Mouse (Mus musculus): ENCODE measurements at regions not wholly inside any gene's neighbourhood (a gene's known extent, or its start where the extent isn't known, plus 50 kb on each side); places are given as distances from the start of the nearest gene placed in this dataset.
"Not testable (repeated sequence)": the region's sequence is repeated elsewhere in the genome, so short reads cannot be mapped to it uniquely, and the experiment has no call there.

- peak in 1 of 2 experiments; percentile 35 for DNase-seq (ENCODE audit: low spot score in 2 of 2)
Measured at GRCm38 (mm10) chr17:47271979-47272677, 96.6 kb upstream of the Mrps10 start.

GRCm38 (mm10) chr17:47269053-47269891 lies 99.4 kb upstream of the Mrps10 start:
- no peak for DNase-seq (ENCODE audit: low spot score in 2 of 2)

GRCm38 (mm10) chr17:47267843-47268242 lies 100.8 kb upstream of the Mrps10 start:
- DNase-seq (ENCODE audit: low spot score in 2 of 2) = no peak

GRCm38 (mm10) chr17:47267076-47267475 lies 101.6 kb upstream of the Mrps10 start:
- DNase-seq (ENCODE audit: low spot score in 2 of 2) = no peak

GRCm38 (mm10) chr17:47266335-47266734 lies 102.4 kb upstream of the Mrps10 start:
- no peak for DNase-seq (ENCODE audit: low spot score in 2 of 2)

- DNase-seq (ENCODE audit: low spot score in 2 of 2) = no peak
Measured at GRCm38 (mm10) chr17:47262986-47263385, 105.7 kb upstream of the Mrps10 start.

- DNase-seq (ENCODE audit: low spot score in 2 of 2) = no peak
Measured at GRCm38 (mm10) chr17:47262141-47262540, 106.5 kb upstream of the Mrps10 start.

GRCm38 (mm10) chr17:47260976-47261375 lies 107.7 kb upstream of the Mrps10 start:
- no peak for DNase-seq (ENCODE audit: low spot score in 2 of 2)

GRCm38 (mm10) chr17:47258296-47258695 lies 110.4 kb upstream of the Mrps10 start:
- no peak for DNase-seq (ENCODE audit: low spot score in 2 of 2)

- DNase-seq (ENCODE audit: low spot score in 2 of 2) = no peak
Measured at GRCm38 (mm10) chr17:47255209-47255608, 113.5 kb upstream of the Mrps10 start.

- DNase-seq (ENCODE audit: low spot score in 2 of 2) = no peak
Measured at GRCm38 (mm10) chr17:47254026-47254425, 114.7 kb upstream of the Mrps10 start.

- DNase-seq (ENCODE audit: low spot score in 2 of 2) = no peak
Measured at GRCm38 (mm10) chr17:47250001-47250400, 118.7 kb upstream of the Mrps10 start.

- DNase-seq (ENCODE audit: low spot score in 2 of 2) = no peak
Measured at GRCm38 (mm10) chr17:47249176-47249575, 119.5 kb upstream of the Mrps10 start.

- no peak for DNase-seq (ENCODE audit: low spot score in 2 of 2)
Measured at GRCm38 (mm10) chr17:47248053-47248452, 120.6 kb upstream of the Mrps10 start.

- DNase-seq (ENCODE audit: low spot score in 2 of 2) = no peak
Measured at GRCm38 (mm10) chr17:47247516-47247915, 121.2 kb upstream of the Mrps10 start.

- no peak for DNase-seq (ENCODE audit: low spot score in 2 of 2)
Measured at GRCm38 (mm10) chr17:47246605-47247004, 122.1 kb upstream of the Mrps10 start.

- no peak for DNase-seq (ENCODE audit: low spot score in 2 of 2)
Measured at GRCm38 (mm10) chr17:47245635-47246034, 123.1 kb upstream of the Mrps10 start.

GRCm38 (mm10) chr17:47239086-47239485 lies 129.6 kb upstream of the Mrps10 start:
- no peak for DNase-seq (ENCODE audit: low spot score in 2 of 2)

GRCm38 (mm10) chr17:47237881-47238280 lies 130.8 kb upstream of the Mrps10 start:
- not testable (repeated sequence) for DNase-seq (ENCODE audit: low spot score in 2 of 2)

GRCm38 (mm10) chr17:47234343-47234742 lies 134.3 kb upstream of the Mrps10 start:
- DNase-seq (ENCODE audit: low spot score in 2 of 2) = no peak

GRCm38 (mm10) chr17:47233003-47233678 lies 135.5 kb upstream of the Mrps10 start:
- no peak for DNase-seq (ENCODE audit: low spot score in 2 of 2)

GRCm38 (mm10) chr17:47230715-47231114 lies 138.0 kb upstream of the Mrps10 start:
- DNase-seq (ENCODE audit: low spot score in 2 of 2) = no peak
